Mouse (Mus musculus) heart, postnatal 4 days (tissue): Measurements from ENCODE around the gene Aamp. TPM values are rescaled to one million over a fixed set of nuclear protein-coding genes. Genes with fewer than 3 reads are reported as not detected.

ENCODE experiments used
- DNase-seq: peaks from one replicate; pipeline ENCODE4 v3.0.0; 2021
- total RNA-seq, 2 experiments: library from RNA; stranded (reverse); gene quantifications; 2 replicates each; pipeline ENCODE4 v1.2.3; 2021

Gene Aamp
- total RNA-seq, 2 experiments from 2014 or later = 103 to 105 TPM

- DNase-seq = no peak
These were observed 2.7 kb downstream of the Aamp start for GRCm38 (mm10) chr1:74281886-74282285.

- no peak for DNase-seq
These were observed 3.2 kb downstream of the Aamp start for GRCm38 (mm10) chr1:74281372-74281771.

- DNase-seq = no peak
These were observed 3.8 kb downstream of the Aamp start for GRCm38 (mm10) chr1:74280591-74281325.

- DNase-seq = no peak
These were observed 5.5 kb downstream of the Aamp start for GRCm38 (mm10) chr1:74278988-74279387.

- DNase-seq = no peak
These were observed 6.0 kb downstream of the Aamp start, which contains the start of gene Gpbar1 for GRCm38 (mm10) chr1:74278538-74278937. Gpbar1 (plus strand) TSS chr1:74278550.

GRCm38 (mm10) chr1:74277883-74278537 lies 6.5 kb downstream of the Aamp start:
- DNase-seq = no peak

- no peak for DNase-seq
These were observed 7.5 kb downstream of the Aamp start for GRCm38 (mm10) chr1:74277041-74277440.

- DNase-seq = no peak
These were observed 9.5 kb downstream of the Aamp start for GRCm38 (mm10) chr1:74275015-74275414.

GRCm38 (mm10) chr1:74271659-74272058 lies 12.9 kb downstream of the Aamp start:
- peak; percentile 62 for DNase-seq

- DNase-seq = no peak
These were observed 15.8 kb downstream of the Aamp start for GRCm38 (mm10) chr1:74268750-74269149.

- no peak for DNase-seq
These were observed 22.0 kb downstream of the Aamp start for GRCm38 (mm10) chr1:74262510-74262909.

GRCm38 (mm10) chr1:74256782-74257181 lies 27.8 kb downstream of the Aamp start:
- DNase-seq = peak; percentile 54

- DNase-seq = no peak
These were observed 28.7 kb downstream of the Aamp start for GRCm38 (mm10) chr1:74255704-74256345.

- no peak for DNase-seq
These were observed 34.4 kb downstream of the Aamp start for GRCm38 (mm10) chr1:74250096-74250495.

- DNase-seq = peak; percentile 17
These were observed 35.1 kb downstream of the Aamp start for GRCm38 (mm10) chr1:74249331-74249980.

- DNase-seq = peak; percentile 50
These were observed 35.7 kb downstream of the Aamp start for GRCm38 (mm10) chr1:74248799-74249198.

GRCm38 (mm10) chr1:74245525-74245924 lies 39.0 kb downstream of the Aamp start:
- no peak for DNase-seq

- no peak for DNase-seq
These were observed 43.7 kb downstream of the Aamp start for GRCm38 (mm10) chr1:74240832-74241231.

GRCm38 (mm10) chr1:74240311-74240710 lies 44.2 kb downstream of the Aamp start:
- peak; percentile 51 for DNase-seq

- DNase-seq = peak; percentile 35
These were observed 44.9 kb downstream of the Aamp start for GRCm38 (mm10) chr1:74239618-74240017.

GRCm38 (mm10) chr1:74239162-74239561 lies 45.4 kb downstream of the Aamp start:
- no peak for DNase-seq

GRCm38 (mm10) chr1:74238136-74238535 lies 46.4 kb downstream of the Aamp start:
- DNase-seq = no peak

- no peak for DNase-seq
These were observed 46.9 kb downstream of the Aamp start for GRCm38 (mm10) chr1:74237671-74238070.
